Mouse (Mus musculus): ENCODE data around the gene Cldn15.

DNA sequence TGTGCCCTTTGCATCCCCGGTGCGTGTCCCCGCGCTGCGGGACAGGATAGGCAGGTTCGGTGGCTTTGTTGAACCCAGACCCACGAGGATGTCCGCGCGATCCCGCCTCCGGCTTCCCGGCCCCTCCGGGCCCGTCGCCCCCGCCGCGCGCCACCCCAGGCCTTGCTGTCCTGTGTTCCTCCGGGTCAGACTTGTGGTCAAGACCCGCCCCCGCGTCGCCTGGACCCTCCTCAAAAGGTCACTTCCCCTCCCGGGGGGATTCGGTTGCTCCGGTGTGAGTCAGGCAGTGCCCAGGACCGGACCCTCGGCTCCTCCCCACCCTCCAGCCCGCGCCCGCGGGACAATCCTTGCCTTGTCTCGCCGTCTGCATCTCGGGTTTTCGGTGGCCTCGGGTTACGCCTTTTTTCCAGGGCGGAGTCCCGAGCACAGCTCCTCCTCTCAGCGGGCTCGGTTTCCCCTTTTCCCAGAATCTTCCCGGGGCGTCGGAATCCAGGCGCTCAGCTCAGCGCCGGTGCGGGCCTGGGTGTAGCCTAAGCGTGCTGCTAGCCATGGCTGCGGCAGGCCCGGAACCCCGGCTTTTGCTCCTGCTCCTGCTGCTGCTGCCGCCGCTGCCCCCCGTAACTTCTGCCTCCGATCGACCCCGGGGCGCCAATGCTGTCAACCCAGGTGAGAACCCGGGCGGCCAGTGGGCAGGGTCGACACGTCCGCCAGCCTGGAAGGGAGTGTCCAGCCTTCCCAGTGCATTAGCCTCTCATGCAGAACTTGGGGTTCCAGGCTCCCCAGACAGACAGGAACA is 20.9 kb downstream of the Cldn15 start:
- TF ChIP-seq POLR2A (IDR thresholded peaks at IDR 0.05; ENCODE audit: extremely low read depth, insufficient read depth, low read length) (peak; percentile 59; the same call in 1 of the 2 replicates), CTCF (IDR thresholded peaks at IDR 0.05; ENCODE audit: extremely low read depth, insufficient read depth, low read length) (no peak)
